Mouse (Mus musculus) cerebellum, postnatal 25 days (tissue): ENCODE data around the gene Prrt1.

Experiments used
- DNase-seq, 2 experiments: peaks; one replicate each; pipeline ENCODE4 v3.0.0; 2021; ENCODE audit warnings: mixed read lengths in 2 of 2

Gene Prrt1

GRCm38 (mm10) chr17:34599891-34600290 is 29.4 kb upstream of the Prrt1 start:
- no peak for DNase-seq

GRCm38 (mm10) chr17:34601796-34602195 is 27.5 kb upstream of the Prrt1 start:
- no peak for DNase-seq

GRCm38 (mm10) chr17:34603375-34604060 is 25.8 kb upstream of the Prrt1 start, which contains the start of gene Rnf5:
TSS of gene Rnf5 (minus strand) at chr17:34603690.
- DNase-seq, result peak; percentile 96 to 99

GRCm38 (mm10) chr17:34604061-34604508 is 25.2 kb upstream of the Prrt1 start, which contains the start of gene Agpat1:
TSS of gene Agpat1 (plus strand) at chr17:34604262.
- peak; percentile 96 to 99 for DNase-seq

- DNase-seq, result no peak
Observed at GRCm38 (mm10) chr17:34604511-34605237, 24.7 kb upstream of the Prrt1 start.

- DNase-seq, result peak; percentile 97 to 99
Observed at GRCm38 (mm10) chr17:34605609-34606008, 23.7 kb upstream of the Prrt1 start.

- peak in 1 of 2 experiments; percentile 39 for DNase-seq
Observed at GRCm38 (mm10) chr17:34606186-34607039, 22.9 kb upstream of the Prrt1 start.

- DNase-seq, result peak; percentile 42 to 71
Observed at GRCm38 (mm10) chr17:34607997-34608396, 21.3 kb upstream of the Prrt1 start.

- DNase-seq, result peak in 1 of 2 experiments; percentile 35
Observed at GRCm38 (mm10) chr17:34611050-34611449, 18.3 kb upstream of the Prrt1 start.

- DNase-seq, result no peak
Observed at GRCm38 (mm10) chr17:34613054-34613645, 16.2 kb upstream of the Prrt1 start.

- DNase-seq, result no peak
Observed at GRCm38 (mm10) chr17:34613830-34614229, 15.5 kb upstream of the Prrt1 start.

- DNase-seq, result no peak
Observed at GRCm38 (mm10) chr17:34615871-34616270, 13.5 kb upstream of the Prrt1 start, which contains the start of gene Egfl8. TSS of gene Egfl8 (minus strand) at chr17:34615971.

GRCm38 (mm10) chr17:34618999-34619398 is 10.3 kb upstream of the Prrt1 start:
- DNase-seq, result peak; percentile 72 to 85

GRCm38 (mm10) chr17:34621006-34621405 is 8.3 kb upstream of the Prrt1 start:
- DNase-seq, result no peak

GRCm38 (mm10) chr17:34623161-34623560 is 6.2 kb upstream of the Prrt1 start:
- no peak for DNase-seq

GRCm38 (mm10) chr17:34624981-34625380 is 4.4 kb upstream of the Prrt1 start:
- no peak for DNase-seq

GRCm38 (mm10) chr17:34626062-34626772 is 3.1 kb upstream of the Prrt1 start:
- DNase-seq, result no peak

GRCm38 (mm10) chr17:34626773-34627092 is 2.6 kb upstream of the Prrt1 start:
- no peak for DNase-seq

- peak; percentile 87 to 92 for DNase-seq
Observed at GRCm38 (mm10) chr17:34627093-34627942, 2.0 kb upstream of the Prrt1 start.

- peak; percentile 89 to 92 for DNase-seq
Observed at GRCm38 (mm10) chr17:34627943-34628643, 1.2 kb upstream of the Prrt1 start, which contains the start of gene Ppt2. TSS of gene Ppt2 (minus strand) at chr17:34628510.
